Mouse (Mus musculus): ENCODE measurements at regions not wholly inside any gene's neighbourhood (a gene's known extent, or its start where the extent isn't known, plus 50 kb on each side); places are given as distances from the start of the nearest gene placed in this dataset.

GRCm38 (mm10) chr1:155000301-155000700 is 99.1 kb downstream of the Ier5 start:
- TF ChIP-seq CTCF (IDR thresholded peaks at IDR 0.05; ENCODE audit: low read depth, low read length) (no peak), POLR2A (IDR thresholded peaks at IDR 0.05; ENCODE audit: extremely low read depth, insufficient read depth, low read length) (no peak)

All from liver, adult 2 months (tissue).